Mouse (Mus musculus): Measurements from ENCODE around the gene Agap1.

Gene Agap1

GRCm38 (mm10) chr1:89454196-89455123, at the start of gene Agap1:
Gene Agap1 (plus strand): TSS chr1:89454806.
- peak; percentile 97 to 98 for DNase-seq

GRCm38 (mm10) chr1:89405991-89406390, 48.6 kb upstream of the Agap1 start:
- DNase-seq = no peak

GRCm38 (mm10) chr1:89407986-89408385, 46.6 kb upstream of the Agap1 start:
- no peak for DNase-seq

- peak; percentile 26 to 29 for DNase-seq
Measured at GRCm38 (mm10) chr1:89413122-89413521, 41.5 kb upstream of the Agap1 start.

DNA sequence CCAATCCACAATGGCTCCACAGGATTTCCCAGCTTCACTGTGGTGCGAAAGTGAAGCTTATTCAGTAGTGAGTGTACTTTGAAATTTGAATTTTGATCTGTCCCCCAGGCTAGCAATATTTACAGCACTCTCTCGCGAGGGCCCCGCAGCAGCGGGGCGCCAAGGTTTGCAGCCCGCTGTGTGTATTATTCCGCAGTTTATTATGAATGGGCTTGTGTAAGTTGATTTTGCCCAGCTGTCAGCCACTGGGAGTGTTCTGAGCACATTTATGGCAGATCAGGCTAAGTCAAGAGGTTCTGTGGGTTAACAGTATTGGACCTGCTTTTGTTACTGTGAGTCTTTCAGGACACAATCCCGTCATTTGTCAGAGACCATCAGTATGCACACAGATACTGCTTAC, 40.0 kb upstream of the Agap1 start:
- no peak for DNase-seq

DNA sequence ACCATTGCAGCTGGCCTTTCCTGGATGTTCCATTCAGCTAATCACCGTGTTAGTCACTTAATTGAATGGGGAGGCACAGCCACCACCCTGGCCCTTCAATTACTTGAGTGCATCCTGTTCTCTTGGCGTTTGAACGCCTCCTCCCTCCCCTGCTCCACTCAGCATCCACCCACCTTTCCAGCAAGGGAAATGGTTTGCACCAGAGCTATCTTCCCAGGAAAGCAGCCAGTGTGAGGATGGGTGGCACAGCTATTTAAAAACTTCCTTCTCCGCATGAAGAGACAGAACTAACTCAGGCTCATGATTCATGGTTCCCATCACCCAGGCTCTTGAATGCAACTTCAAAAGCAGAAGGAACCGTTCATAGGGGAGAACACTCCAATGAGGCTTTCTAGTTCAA, 37.7 kb upstream of the Agap1 start:
- no peak for DNase-seq

GRCm38 (mm10) chr1:89420642-89421041, 34.0 kb upstream of the Agap1 start:
- no peak for DNase-seq

- peak; percentile 66 to 74 for DNase-seq
Measured at GRCm38 (mm10) chr1:89421401-89421800, 33.2 kb upstream of the Agap1 start.

GRCm38 (mm10) chr1:89424563-89424962, 30.0 kb upstream of the Agap1 start:
- no peak for DNase-seq

DNA sequence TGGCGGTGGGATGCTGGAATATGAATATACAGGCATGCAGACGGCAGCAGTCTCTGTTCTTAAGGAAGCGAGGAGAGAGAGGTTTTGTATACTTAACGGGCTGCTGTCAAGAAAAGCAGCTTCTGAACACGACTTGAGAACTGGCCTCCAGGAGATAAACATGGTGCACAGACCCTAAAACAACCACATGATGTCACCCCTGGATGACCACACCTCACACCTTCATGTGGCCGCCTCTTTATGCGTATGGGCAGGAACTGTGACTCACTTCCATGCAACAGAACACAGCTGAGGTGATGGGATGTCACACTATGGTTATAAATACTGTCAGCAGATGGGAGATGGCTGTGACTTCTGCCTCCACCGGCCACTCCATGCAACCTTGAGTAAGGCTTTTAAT, 28.5 kb upstream of the Agap1 start:
- no peak for DNase-seq

DNA sequence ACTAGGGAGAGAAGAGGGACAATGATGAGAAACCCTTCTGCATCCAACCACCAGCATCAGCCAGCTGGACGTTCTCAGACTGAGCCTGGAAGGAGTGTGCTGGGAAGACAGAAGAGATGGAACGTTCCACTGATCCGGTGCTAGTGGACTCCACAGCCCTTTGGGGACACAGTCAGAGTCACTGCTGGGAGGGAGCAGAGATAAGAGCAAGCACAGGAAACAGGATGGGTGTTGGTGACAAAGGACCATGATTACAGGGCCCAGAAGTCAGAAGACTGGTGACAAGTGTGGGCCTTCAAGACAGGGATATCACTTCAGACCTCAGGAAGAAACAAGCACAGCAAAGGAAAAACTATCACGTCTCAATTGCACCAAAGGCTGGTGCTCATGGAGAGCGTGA, 25.9 kb upstream of the Agap1 start:
- no peak for DNase-seq

DNA sequence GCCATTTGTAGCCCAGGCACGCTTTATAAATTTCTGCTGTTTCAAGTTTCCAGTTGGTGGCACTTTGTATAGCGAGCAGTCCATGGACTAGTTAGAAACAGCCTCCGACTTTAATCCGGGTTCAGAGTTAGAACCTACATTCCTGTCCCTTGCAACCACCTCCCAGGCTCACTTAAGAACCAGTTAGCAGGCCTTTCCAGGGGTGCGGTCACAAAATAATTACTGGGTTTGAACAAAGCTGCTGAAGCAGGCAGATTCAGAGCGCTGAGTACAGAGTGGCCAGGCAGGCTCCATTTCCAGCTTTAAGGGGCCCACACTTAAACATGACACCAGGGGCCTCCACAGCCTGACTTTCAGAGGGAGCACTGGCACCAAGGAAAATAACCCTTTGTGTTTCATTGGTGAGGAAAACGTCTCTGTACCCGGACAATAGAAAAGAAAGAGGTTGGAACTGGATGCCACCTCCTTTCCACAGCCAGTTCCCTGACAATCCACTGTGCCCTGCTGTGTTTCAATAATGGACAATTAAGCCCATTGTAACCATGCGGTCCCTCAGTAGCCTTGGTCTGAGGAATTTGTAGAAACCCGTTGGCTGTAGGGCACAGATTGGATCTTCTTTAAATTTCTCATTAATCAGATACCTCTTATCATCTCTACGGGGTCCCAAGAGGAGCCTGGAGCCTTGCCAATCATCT, 24.5 kb upstream of the Agap1 start:
- DNase-seq = no peak

DNA sequence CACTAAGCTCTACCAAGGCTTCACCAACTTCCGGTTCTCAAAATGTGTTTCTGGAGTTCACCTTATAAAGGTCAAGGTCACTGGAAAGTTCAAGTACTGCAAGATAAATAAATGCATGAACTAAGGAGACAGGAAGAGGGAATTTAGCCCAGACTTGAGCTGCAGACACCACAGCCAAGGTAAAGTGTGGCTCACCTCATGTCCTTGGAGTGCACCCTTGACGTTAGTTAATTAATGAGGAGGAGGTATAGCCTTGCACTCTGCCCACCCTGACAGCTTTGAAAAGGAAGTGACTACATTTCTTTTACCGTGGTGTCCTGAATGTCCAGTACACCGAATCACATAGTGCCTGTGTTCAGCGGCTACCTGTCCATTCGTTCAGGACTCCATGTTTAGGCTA, 15.3 kb upstream of the Agap1 start:
- no peak for DNase-seq

DNA sequence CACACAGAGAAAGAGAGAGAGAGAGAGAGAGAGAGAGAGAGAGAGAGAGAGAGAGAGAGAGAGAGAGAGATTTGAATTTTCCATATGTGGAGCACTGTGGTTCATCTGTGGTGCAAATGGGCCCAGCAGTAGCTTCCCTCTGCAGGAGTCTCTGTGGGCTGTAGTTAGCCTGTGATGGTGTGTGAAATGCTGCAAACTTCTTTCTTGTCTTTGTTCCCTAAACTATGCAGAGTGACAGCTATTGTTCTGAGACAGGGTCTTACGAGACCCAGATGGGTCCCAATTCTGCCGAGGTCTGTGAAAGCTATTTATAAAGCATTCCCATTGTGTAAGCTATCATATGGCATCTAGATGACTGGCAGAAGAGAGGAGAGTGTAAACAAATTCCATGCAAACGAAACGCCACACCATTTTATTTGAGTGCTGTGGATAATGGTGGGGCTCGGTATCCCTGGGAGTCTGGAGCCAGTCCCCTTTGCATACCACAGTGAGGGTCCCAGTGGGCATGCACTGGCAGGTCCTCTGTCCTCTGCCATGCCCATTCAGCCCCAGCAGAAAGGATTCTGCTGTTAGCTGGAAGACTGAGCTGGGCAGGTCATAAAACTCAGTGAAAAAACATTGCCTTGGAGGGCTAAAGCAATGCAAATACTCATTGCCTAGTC, 13.2 kb upstream of the Agap1 start:
- no peak for DNase-seq

DNA sequence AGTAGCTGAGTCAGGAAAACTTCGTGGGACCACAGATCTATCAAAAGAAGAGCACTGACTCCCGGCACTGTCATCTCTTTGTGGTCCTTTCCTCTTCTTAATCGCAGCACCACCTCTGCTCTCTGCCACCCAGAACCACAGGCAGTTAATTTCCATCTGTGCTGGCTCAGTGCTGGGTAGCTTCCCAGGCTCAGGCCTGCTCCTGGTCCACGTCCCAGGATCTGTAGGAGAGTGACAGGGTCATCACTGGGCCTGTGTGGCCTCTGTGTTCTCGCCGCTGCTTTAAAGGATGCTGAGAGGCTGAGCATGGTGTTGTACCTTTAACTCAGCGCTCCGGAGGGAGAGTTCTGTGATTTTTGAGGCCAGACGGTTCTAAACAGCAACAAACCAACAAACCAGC, 11.1 kb upstream of the Agap1 start:
- DNase-seq = peak; percentile 58 to 60

- DNase-seq = no peak
Measured at GRCm38 (mm10) chr1:89444014-89444413, 10.6 kb upstream of the Agap1 start.

DNA sequence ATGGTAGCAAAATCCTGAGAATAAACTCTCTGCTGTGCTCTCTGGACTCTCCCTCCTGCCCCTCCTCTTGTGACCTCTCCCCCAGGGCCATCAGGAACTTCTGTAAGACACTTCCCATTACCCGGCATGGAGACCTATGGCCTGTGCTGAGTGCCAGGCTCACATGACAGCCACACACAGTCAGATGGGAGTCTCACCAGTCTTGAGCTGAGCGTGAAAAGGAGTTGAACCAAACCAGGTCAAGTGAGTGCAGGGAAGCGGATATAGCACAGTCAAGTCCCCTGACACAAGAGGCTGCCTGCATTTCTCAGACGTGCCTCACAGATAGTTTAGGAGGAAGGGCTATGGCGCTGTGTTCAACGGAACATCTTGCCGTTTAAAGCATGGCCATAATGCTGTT, 4.5 kb upstream of the Agap1 start:
- DNase-seq = no peak

- peak in 1 of 2 experiments; percentile 43 for DNase-seq
Measured at GRCm38 (mm10) chr1:89452138-89452537, 2.5 kb upstream of the Agap1 start.

DNA sequence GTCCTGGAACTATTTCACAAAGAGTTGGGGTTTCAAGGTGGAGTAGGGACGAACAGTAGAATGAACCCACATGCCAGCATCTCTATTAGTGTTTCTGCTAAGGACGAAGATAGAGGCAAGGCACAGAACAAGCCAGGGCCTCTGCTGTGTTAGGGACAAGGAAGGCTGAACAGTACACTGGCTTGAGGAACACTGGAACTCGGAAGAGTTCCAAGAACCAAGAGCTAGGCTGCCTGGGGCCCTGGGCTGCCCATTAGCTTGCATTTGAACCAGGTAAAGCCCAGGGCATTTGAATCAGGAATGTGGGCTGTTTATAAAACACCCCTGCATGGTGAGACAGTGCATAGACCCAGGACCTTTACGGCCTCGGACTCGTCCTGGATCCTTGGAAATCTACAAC, 940 bp upstream of the Agap1 start:
- DNase-seq = no peak

DNA sequence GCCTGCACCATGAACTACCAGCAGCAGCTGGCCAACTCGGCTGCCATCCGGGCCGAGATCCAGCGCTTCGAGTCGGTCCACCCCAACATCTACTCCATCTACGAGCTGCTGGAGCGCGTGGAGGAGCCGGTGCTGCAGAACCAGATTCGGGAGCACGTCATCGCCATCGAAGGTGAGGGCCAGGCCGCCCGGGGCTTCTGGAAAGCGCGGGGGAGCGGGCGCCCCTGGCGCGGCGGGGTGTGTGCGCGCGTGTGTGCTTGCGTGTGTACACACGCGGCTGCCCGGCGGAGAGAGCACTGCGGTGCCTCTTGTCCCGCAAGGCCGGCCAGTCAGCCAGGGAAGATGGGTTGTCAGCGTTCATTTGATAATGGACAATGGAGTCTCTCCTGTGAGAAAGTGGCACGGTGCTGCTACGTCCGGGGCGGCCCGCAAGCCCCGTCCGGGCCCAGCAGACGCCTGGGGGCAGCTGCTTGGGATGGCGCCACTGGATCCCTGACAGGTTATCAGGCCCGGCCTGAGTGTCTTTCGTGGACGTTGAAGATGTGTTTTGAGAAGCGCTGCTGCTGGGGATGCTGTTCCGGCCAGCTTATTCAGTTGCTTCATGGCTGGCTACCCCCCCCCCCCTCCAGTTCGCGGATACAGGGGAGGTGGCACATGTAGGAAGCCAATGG, 950 bp downstream of the Agap1 start:
- DNase-seq = peak; percentile 73 to 80

DNA sequence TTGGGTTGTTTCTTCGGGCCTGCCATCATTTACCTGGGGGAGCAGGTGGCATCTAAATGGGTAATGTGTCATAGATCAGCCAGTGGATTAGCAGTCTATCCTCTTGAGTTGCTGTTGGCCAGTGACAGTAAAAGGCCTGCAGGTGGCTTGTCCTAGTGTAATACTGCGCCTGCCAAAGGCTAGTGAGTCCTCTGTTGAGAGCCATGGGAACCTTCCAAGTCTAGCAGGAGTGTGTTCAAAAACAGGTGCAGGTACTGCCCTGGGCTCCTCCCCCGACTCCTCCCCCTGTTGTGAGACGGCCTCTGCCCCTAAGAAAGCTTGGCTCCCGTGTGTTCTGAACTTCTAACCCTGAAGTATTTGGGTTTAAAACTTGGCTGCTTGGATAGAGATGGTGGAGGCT, 1.9 kb downstream of the Agap1 start:
- peak; percentile 79 to 89 for DNase-seq

GRCm38 (mm10) chr1:89457126-89458031, 2.8 kb downstream of the Agap1 start:
- peak; percentile 47 to 61 for DNase-seq
